Mouse (Mus musculus): ENCODE measurements around the gene Lct. TPM values are rescaled to one million over a fixed set of nuclear protein-coding genes. Genes with fewer than 3 reads are reported as not detected.
"Not testable (repeated sequence)": the region's sequence is repeated elsewhere in the genome, so short reads cannot be mapped to it uniquely, and the experiment has no call there.

Gene Lct
- polyA plus RNA-seq, 1 experiment from 2014 or later: 0.27 TPM

GRCm38 (mm10) chr1:128290295-128290694 lies 37.8 kb downstream of the Lct start:
- 80% methylated on average over 5 of the region's 5 CpGs for WGBS
- Histone ChIP-seq H3K4me3 (no peak overlapping the region), H3K9ac (no peak overlapping the region), H3K36me3 (no peaks in the 10 kb centered on the region), H3K27ac (replicated peaks) (no peak overlapping the region), H3K4me1 (replicated peaks) (no peaks in the 10 kb centered on the region), H3K9me3 (no peaks in the 10 kb centered on the region), H3K4me2 (no peak overlapping the region), H3K27me3 (no peaks in the 10 kb centered on the region)
- ATAC-seq (ENCODE audit: low FRiP score, low read depth): no peak

- no peak overlapping the region for H3K4me2 ChIP-seq
- no peaks in the 10 kb centered on the region for H3K27me3 ChIP-seq
- ATAC-seq (ENCODE audit: low FRiP score, low read depth): no peak
- H3K9me3 ChIP-seq: no peaks in the 10 kb centered on the region
- H3K27ac ChIP-seq (replicated peaks): no peak overlapping the region
- no peak overlapping the region for H3K9ac ChIP-seq
- peaks cover 14% of the 10 kb centered on the region for H3K36me3 ChIP-seq
- H3K4me1 ChIP-seq (replicated peaks): no peaks in the 10 kb centered on the region
- no peak overlapping the region for H3K4me3 ChIP-seq
- 61% methylated on average over 9 of the region's 9 CpGs for WGBS
These were observed 43.0 kb downstream of the Lct start for GRCm38 (mm10) chr1:128285136-128285535.

DNA sequence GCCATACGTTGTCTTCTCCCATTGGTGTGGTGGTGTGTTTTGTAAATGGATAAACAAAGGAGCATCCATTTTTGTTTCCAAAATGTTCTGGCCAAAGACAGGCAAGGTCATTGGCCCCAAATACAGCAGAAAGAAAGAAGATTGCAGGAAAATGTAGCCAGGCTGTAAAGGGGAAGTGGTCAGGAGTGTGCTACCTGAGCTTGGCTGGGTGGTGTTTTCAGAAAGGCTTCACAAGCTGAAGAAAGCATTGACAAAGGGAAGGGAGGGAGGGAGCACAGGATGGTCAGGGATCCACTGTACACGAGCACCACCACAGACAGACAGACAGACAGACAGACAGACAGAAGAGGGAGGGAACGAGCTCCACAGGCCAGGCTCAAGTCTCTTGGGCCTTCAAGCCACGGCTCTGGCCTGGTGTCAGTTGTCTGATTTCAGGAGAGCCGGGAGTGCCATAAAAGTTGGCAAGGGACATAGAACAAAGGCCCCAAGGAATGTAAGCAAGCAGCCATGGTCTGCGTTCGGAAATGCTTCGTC lies 43.9 kb downstream of the Lct start:
- no peak overlapping the region for H3K9ac ChIP-seq
- WGBS: 92% methylated on average over 8 of the region's 8 CpGs

GRCm38 (mm10) chr1:128282924-128283323 lies 45.2 kb downstream of the Lct start:
- Histone ChIP-seq H3K9ac (no peak overlapping the region), H3K27me3 (no peaks in the 10 kb centered on the region), H3K4me3 (no peak overlapping the region), H3K4me2 (no peak overlapping the region), H3K4me1 (replicated peaks) (no peaks in the 10 kb centered on the region), H3K36me3 (peaks cover 31% of the 10 kb centered on the region), H3K27ac (replicated peaks) (no peak overlapping the region), H3K9me3 (no peaks in the 10 kb centered on the region)
- no peak for ATAC-seq (ENCODE audit: low FRiP score, low read depth)
- WGBS: 95% methylated on average over 3 of the region's 3 CpGs

More for the DNA sequence above, 43.9 kb downstream of the Lct start:
- Histone ChIP-seq H3K4me3 (no peak overlapping the region), H3K9me3 (no peaks in the 10 kb centered on the region), H3K27ac (replicated peaks) (no peak overlapping the region), H3K4me1 (replicated peaks) (no peaks in the 10 kb centered on the region), H3K4me2 (no peak overlapping the region), H3K27me3 (no peaks in the 10 kb centered on the region), H3K36me3 (peaks cover 24% of the 10 kb centered on the region)
- ATAC-seq (ENCODE audit: low FRiP score, low read depth): no peak

GRCm38 (mm10) chr1:128281753-128282152 lies 46.4 kb downstream of the Lct start:
- no peak overlapping the region for H3K27ac ChIP-seq (replicated peaks)
- H3K9me3 ChIP-seq: no peaks in the 10 kb centered on the region
- no peaks in the 10 kb centered on the region for H3K4me1 ChIP-seq (replicated peaks)
- H3K4me2 ChIP-seq: no peak overlapping the region
- over 99% methylated on average over 3 of the region's 3 CpGs for WGBS
- H3K36me3 ChIP-seq: peaks cover 43% of the 10 kb centered on the region
- H3K4me3 ChIP-seq: no peak overlapping the region
- no peak for ATAC-seq (ENCODE audit: low FRiP score, low read depth)
- H3K9ac ChIP-seq: no peak overlapping the region
- H3K27me3 ChIP-seq: no peaks in the 10 kb centered on the region

DNA sequence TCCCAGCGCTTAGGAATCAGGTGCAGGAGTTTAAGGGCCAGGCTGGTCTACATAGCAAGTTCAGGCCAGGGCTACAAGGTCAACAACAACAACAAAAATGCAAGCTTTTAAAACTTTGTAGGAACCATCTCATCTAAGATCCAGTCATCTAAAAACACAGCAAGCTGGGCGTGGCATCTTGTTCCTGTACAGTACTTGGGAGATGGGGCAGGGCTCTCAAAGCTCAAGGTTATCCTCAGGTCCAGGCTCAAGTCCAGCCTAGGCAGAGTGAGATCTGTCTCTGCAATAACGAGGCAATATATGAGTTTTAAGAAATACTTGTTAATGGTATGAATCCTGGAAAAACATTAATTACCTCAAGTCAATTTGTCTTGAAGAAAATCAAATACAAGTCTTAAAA lies 49.6 kb downstream of the Lct start:
- Histone ChIP-seq H3K4me3 (no peak overlapping the region), H3K9me3 (no peaks in the 10 kb centered on the region), H3K9ac (no peak overlapping the region), H3K36me3 (peaks cover 72% of the 10 kb centered on the region), H3K4me1 (replicated peaks) (no peaks in the 10 kb centered on the region), H3K27me3 (no peaks in the 10 kb centered on the region), H3K4me2 (no peak overlapping the region), H3K27ac (replicated peaks) (no peak overlapping the region)
- no peak for ATAC-seq (ENCODE audit: low FRiP score, low read depth)
- WGBS: 98% methylated on average over 3 of the region's 3 CpGs

GRCm38 (mm10) chr1:128275908-128276307 lies 52.2 kb downstream of the Lct start:
- H3K36me3 ChIP-seq: peaks cover 80% of the 10 kb centered on the region

GRCm38 (mm10) chr1:128270731-128271130 lies 57.4 kb downstream of the Lct start:
- H3K36me3 ChIP-seq: peaks cover 84% of the 10 kb centered on the region
- H3K27me3 ChIP-seq: no peaks in the 10 kb centered on the region
- H3K4me2 ChIP-seq: no peak overlapping the region
- H3K27ac ChIP-seq (replicated peaks): no peak overlapping the region
- no peak for ATAC-seq (ENCODE audit: low FRiP score, low read depth)
- no peaks in the 10 kb centered on the region for H3K4me1 ChIP-seq (replicated peaks)
- 89% methylated on average over 3 of the region's 3 CpGs for WGBS
- H3K9me3 ChIP-seq: no peaks in the 10 kb centered on the region
- no peak overlapping the region for H3K9ac ChIP-seq
- no peak overlapping the region for H3K4me3 ChIP-seq

More at GRCm38 (mm10) chr1:128275908-128276307, 52.2 kb downstream of the Lct start:
- ATAC-seq (ENCODE audit: low FRiP score, low read depth): no peak
- Histone ChIP-seq H3K4me2 (no peak overlapping the region), H3K9ac (no peak overlapping the region), H3K4me3 (no peak overlapping the region), H3K4me1 (replicated peaks) (no peaks in the 10 kb centered on the region), H3K27me3 (no peaks in the 10 kb centered on the region), H3K9me3 (no peaks in the 10 kb centered on the region), H3K27ac (replicated peaks) (no peak overlapping the region)
- 97% methylated on average over 1 of the region's 1 CpGs for WGBS

- not testable (repeated sequence) for H3K4me3 ChIP-seq; H3K4me1 ChIP-seq (replicated peaks); H3K27me3 ChIP-seq; H3K27ac ChIP-seq (replicated peaks); ATAC-seq (ENCODE audit: low FRiP score, low read depth); H3K4me2 ChIP-seq; H3K9me3 ChIP-seq; H3K9ac ChIP-seq
- peaks cover 77% of the 10 kb centered on the region for H3K36me3 ChIP-seq
- 85% methylated on average over 7 of the region's 7 CpGs for WGBS
These were observed 61.1 kb downstream of the Lct start for GRCm38 (mm10) chr1:128267061-128267460.

DNA sequence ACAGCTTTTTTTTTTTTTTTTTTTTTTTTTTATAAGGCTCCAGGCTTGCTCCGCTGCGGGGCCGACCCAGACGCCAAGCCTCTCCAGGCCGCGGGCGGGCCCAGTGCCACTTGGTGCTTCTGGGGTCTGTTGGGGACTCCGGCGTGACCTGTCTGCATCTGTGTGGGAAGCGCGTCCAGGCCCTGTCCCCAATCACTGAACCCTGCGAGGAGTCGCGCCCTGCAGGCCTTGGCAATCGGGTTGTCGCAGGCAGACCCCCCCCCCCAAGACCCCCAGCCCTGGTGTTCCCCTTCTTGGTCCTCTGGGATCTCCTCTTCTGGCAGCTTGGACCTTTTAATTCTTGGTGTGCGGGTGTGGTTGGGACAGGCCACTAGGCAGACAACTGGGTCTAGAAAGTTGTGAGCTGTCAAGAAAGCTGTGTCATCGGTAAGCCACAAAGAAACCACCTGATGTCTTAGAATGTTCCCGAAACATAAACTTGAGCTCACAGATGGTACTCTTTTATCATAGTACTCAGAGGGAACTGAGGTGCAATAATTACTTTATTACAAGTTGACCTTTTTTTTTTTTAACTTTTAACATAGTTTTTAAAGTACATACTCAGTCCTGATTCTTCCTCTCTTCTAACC lies 83.3 kb downstream of the Lct start:
- no peaks in the 10 kb centered on the region for H3K36me3 ChIP-seq
- no peaks in the 10 kb centered on the region for H3K9me3 ChIP-seq
- H3K4me2 ChIP-seq: peak overlapping the region; percentile 94
- 1% methylated on average over 19 of the region's 19 CpGs for WGBS
- ATAC-seq (ENCODE audit: low FRiP score, low read depth): peak; percentile 58
- H3K27ac ChIP-seq (replicated peaks): peak overlapping the region; percentile 89
- no peaks in the 10 kb centered on the region for H3K27me3 ChIP-seq
- H3K4me1 ChIP-seq (replicated peaks): peaks cover 21% of the 10 kb centered on the region
- peak overlapping the region; percentile 72 for H3K9ac ChIP-seq
- peak overlapping the region; percentile 73 for H3K4me3 ChIP-seq

DNA sequence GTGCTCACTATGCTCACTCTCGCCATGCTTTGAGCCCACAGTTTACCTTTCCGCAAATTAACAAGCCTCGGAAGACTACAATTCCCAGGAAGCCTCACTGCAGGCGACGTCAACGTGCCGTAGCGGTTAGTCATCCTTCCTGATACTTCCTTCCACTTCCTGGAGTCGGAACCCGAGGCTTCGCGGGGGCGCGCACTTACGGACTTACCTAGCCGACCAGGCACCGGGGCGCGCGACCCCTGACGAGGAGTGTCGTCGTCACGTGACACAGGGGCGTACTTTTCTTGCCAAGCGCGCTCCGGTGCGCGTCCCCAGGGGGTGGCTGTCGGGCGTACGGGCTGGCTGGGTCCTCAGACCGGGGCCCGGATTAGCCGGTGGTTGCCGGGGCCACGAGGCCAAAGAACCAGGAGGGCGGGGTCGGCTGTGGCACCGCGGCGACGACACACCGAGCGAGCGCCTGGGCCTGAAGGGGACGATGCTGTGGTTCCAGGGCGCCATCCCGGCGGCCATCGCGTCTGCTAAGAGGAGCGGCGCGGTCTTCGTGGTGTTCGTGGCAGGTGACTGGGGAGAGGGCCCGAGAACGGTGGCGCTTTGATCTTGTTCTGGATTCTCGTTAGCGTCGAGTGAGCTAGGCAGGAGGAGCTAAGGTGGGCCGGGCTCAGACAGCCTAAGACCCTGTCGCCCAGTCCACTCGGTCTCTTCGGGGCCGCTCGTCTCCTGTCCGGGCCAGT lies 84.0 kb downstream of the Lct start:
- Histone ChIP-seq H3K4me3 (peak overlapping the region; percentile 73), H3K9ac (peak overlapping the region; percentile 72), H3K27me3 (no peaks in the 10 kb centered on the region), H3K27ac (replicated peaks) (peak overlapping the region; percentile 89), H3K9me3 (no peaks in the 10 kb centered on the region), H3K4me2 (peak overlapping the region; percentile 94), H3K4me1 (replicated peaks) (peaks cover 21% of the 10 kb centered on the region), H3K36me3 (no peaks in the 10 kb centered on the region)
- WGBS: under 1% methylated on average over 71 of the region's 71 CpGs
- peak; percentile 95 for ATAC-seq (ENCODE audit: low FRiP score, low read depth)

DNA sequence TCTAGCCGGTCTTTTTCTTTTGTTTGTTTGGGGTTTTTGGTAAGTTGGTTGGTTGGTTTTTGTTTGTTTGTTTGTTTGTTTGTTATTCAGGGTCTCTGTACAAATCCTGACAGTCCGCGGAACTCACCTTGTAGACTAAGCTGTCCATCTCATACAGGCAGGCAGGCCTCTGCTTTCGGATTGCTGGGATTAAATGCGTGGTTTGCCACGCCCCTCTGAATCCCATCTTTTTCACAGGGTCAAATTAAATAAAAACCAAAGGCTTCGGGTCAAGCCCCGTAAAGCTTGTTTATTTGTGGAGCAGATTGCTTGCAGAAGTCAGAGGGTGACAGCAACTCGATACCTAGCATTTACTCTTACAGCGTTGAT lies 84.5 kb downstream of the Lct start, which contains the start of gene Ubxn4:
Gene Ubxn4, plus strand, starts transcription at position 338 of the 369 bp plus-strand sequence.
- Histone ChIP-seq H3K9me3 (no peaks in the 10 kb centered on the region), H3K36me3 (no peaks in the 10 kb centered on the region), H3K4me1 (replicated peaks) (peaks cover 21% of the 10 kb centered on the region), H3K27ac (replicated peaks) (peak within 1 kb of the TSS; percentile 89), H3K9ac (peak within 1 kb of the TSS; percentile 72), H3K27me3 (no peaks in the 10 kb centered on the region), H3K4me2 (peak within 1 kb of the TSS; percentile 94), H3K4me3 (peak within 1 kb of the TSS; percentile 73)
- ATAC-seq (ENCODE audit: low FRiP score, low read depth): peak; percentile 59
- WGBS: 8% methylated on average over 10 of the region's 10 CpGs
